In genomic region chr11:104158260-104158907, GRCm38 (mm10) we compare ENCODE assay signal across 11 mouse cellular contexts. TPM values are rescaled to one million over a fixed set of nuclear protein-coding genes. Genes with fewer than 3 reads are reported as not detected.
DNase-seq lines count a peak whose midpoint lies in the region; ATAC-seq and TF ChIP-seq lines count a peak whose summit lies in the region.
"Had no signal": no experiment of that assay in that cellular context is flagged by ENCODE, and none has a peak within 500 bp of the region (broad histone marks: within the 10 kb centered on the region; RNA-seq: fewer than 3 reads in every experiment).

No protein-coding gene starts in this region.

- no peaks in the 10 kb centered on the region for H3K4me1 ChIP-seq in lung, embryonic 14.5 days (ENCODE audit: insufficient read depth)
- no peaks in the 10 kb centered on the region; the same call in 1 of the 2 replicates for H3K4me1 ChIP-seq in intestine, embryonic 14.5 days (replicated peaks; ENCODE audit: control insufficient read depth, insufficient read depth, low read length)
- H3K4me1 ChIP-seq in neural tube, embryonic 15.5 days: peaks cover 30% of the 10 kb centered on the region

- H3K4me3 ChIP-seq in lung, embryonic 14.5 days (ENCODE audit: low read depth, low read length): peak overlapping the region; percentile 22; the same call in 1 of the 2 replicates
- peak overlapping the region; percentile 19; the same call in 1 of the 2 replicates for H3K4me3 ChIP-seq in intestine, embryonic 14.5 days (ENCODE audit: low read depth, low read length)
- H3K4me3 ChIP-seq in neural tube, embryonic 15.5 days (replicated peaks): peak overlapping the region; percentile 45

- H3K4me2 ChIP-seq in lung, embryonic 14.5 days: peak overlapping the region; percentile 57
- H3K4me2 ChIP-seq in intestine, embryonic 14.5 days (ENCODE audit: low read length): peak overlapping the region; percentile 47
- H3K4me2 ChIP-seq in neural tube, embryonic 15.5 days: peak overlapping the region; percentile 85

- TF ChIP-seq CTCF in lung, embryonic 14.5 days (IDR thresholded peaks at IDR 0.05; ENCODE audit: low read depth): no peak

- no peak for ATAC-seq in cerebellum, adult (ENCODE audit: insufficient number of reproducible peaks, low FRiP score, low TSS enrichment)
- ATAC-seq in lung, embryonic 14.5 days (ENCODE audit: insufficient read depth): no peak
- ATAC-seq in intestine, embryonic 14.5 days (replicated peaks; ENCODE audit: low FRiP score, low TSS enrichment, low read depth): no peak
- ATAC-seq in neural tube, embryonic 15.5 days (ENCODE audit: low FRiP score): peak; percentile 62; the same call in 1 of the 2 replicates

- 9% methylated on average over 17 of the region's 17 CpGs for WGBS in lung, embryonic 14.5 days
- 8% methylated on average over 17 of the region's 17 CpGs for whole genome bisulfite sequencing in intestine, embryonic 14.5 days
- 5% methylated on average over 17 of the region's 17 CpGs for WGBS in neural tube, embryonic 15.5 days

- peak; percentile 61 for DNase-seq in cerebellum, adult 11-12 months
- no peak for DNase-seq in lung, embryonic 14.5 days
- DNase-seq in lung, postnatal 10 days: no peak
- DNase-seq in intestine, embryonic 14.5 days (ENCODE audit: low spot score): peak; percentile 54
- DNase-seq in urinary bladder, adult 2 months (ENCODE audit: low spot score): no peak
- no peak for DNase-seq in layer of hippocampus, adult 18-20 months (ENCODE audit: low spot score in 2 of 2)

- no peak overlapping the region for H3K9ac ChIP-seq in lung, embryonic 14.5 days
- no peak overlapping the region for H3K9ac ChIP-seq in intestine, embryonic 14.5 days (ENCODE audit: low read length)
- H3K9ac ChIP-seq in neural tube, embryonic 15.5 days (replicated peaks): peak overlapping the region; percentile 63

- no peak overlapping the region for H3K27ac ChIP-seq in lung, embryonic 14.5 days (ENCODE audit: low read depth)
- H3K27ac ChIP-seq in intestine, embryonic 14.5 days (ENCODE audit: low read depth): no peak overlapping the region
- peak overlapping the region; percentile 93 for H3K27ac ChIP-seq in neural tube, embryonic 15.5 days (replicated peaks)

- peaks cover 9% of the 10 kb centered on the region for H3K27me3 ChIP-seq in lung, embryonic 14.5 days (ENCODE audit: insufficient read depth, low read length)
- H3K27me3 ChIP-seq in intestine, embryonic 14.5 days (replicated peaks; ENCODE audit: control insufficient read depth, insufficient read depth, low read length): peaks cover 11% of the 10 kb centered on the region
- H3K27me3 ChIP-seq in neural tube, embryonic 15.5 days (replicated peaks): no peaks in the 10 kb centered on the region

- no peaks in the 10 kb centered on the region for H3K9me3 ChIP-seq in lung, embryonic 14.5 days (ENCODE audit: low read depth, low read length)
- H3K9me3 ChIP-seq in intestine, embryonic 14.5 days (ENCODE audit: control insufficient read depth, low read length): no peaks in the 10 kb centered on the region
- H3K9me3 ChIP-seq in neural tube, embryonic 15.5 days (replicated peaks): no peaks in the 10 kb centered on the region

- no peaks in the 10 kb centered on the region for H3K36me3 ChIP-seq in lung, embryonic 14.5 days (ENCODE audit: insufficient read depth)
- no peaks in the 10 kb centered on the region for H3K36me3 ChIP-seq in intestine, embryonic 14.5 days (ENCODE audit: control insufficient read depth, insufficient read depth, low read length)
- no peaks in the 10 kb centered on the region for H3K36me3 ChIP-seq in neural tube, embryonic 15.5 days

RNA-seq across cellular contexts. Expression of gene Crhr1, which starts 25.7 kb away (rescaled TPM):
- not detected in 2 replicates for polyA plus RNA-seq in lung, embryonic 14.5 days (2014; fragmentation: Nextera tagmentation; extraction: Ambion mirVana)
- 0.12 and 0.26 TPM in 2 replicates for polyA plus RNA-seq in intestine, embryonic 14.5 days (2014; fragmentation: Nextera tagmentation; extraction: Ambion mirVana)
- polyA plus RNA-seq in neural tube, embryonic 15.5 days (2015; fragmentation: Nextera tagmentation; extraction: Ambion mirVana): 5.6 and 6.6 TPM in 2 replicates
- 0.04 and 0.08 TPM in 2 replicates for polyA plus RNA-seq in urinary bladder, adult 2 months (2012; rRNA removed)
- 1 to 10 TPM; 8.8 to 9.3 TPM for total RNA-seq in layer of hippocampus, adult 18-20 months (2021)
- polyA plus RNA-seq: liver, embryonic 16.5 days had no signal

RNA-seq across cellular contexts. Expression of gene Sppl2c, which starts 27.7 kb away (rescaled TPM):
- polyA plus RNA-seq in lung, embryonic 14.5 days (2014; fragmentation: Nextera tagmentation; extraction: Ambion mirVana): not detected in 2 replicates
- polyA plus RNA-seq in intestine, embryonic 14.5 days (2014; fragmentation: Nextera tagmentation; extraction: Ambion mirVana): not detected in 2 replicates
- polyA plus RNA-seq in neural tube, embryonic 15.5 days (2015; fragmentation: Nextera tagmentation; extraction: Ambion mirVana): not detected in 2 replicates
- not detected in 2 replicates for polyA plus RNA-seq in urinary bladder, adult 2 months (2012; rRNA removed)
- not detected for total RNA-seq in layer of hippocampus, adult 18-20 months (2021)
- total RNA-seq: adrenal gland, adult 8-10 months had no signal
- polyA plus RNA-seq: liver, embryonic 16.5 days; spleen, adult 2 months had no signal

Comparison
In these comparisons a context has a peak if more than half of its experiments do, and no peak if none do; other contexts are left out.
1. DNase-seq: peak in cerebellum, adult 11-12 months (single experiment) and intestine, embryonic 14.5 days (single experiment); none in lung, embryonic 14.5 days (single experiment), lung, postnatal 10 days (single experiment), urinary bladder, adult 2 months (single experiment) and layer of hippocampus, adult 18-20 months (0 of 2).
2. Peak in every context shown above with its lines, with median percentiles within 50 percentile points of each other: H3K4me2 ChIP-seq and H3K4me3 ChIP-seq.